Mouse (Mus musculus): ENCODE results near the gene Olfr857. TPM values are rescaled to one million over a fixed set of nuclear protein-coding genes. Genes with fewer than 3 reads are reported as not detected.
"Not testable (repeated sequence)": the region's sequence is repeated elsewhere in the genome, so short reads cannot be mapped to it uniquely, and the experiment has no call there.

Gene Olfr857
- polyA plus RNA-seq (2016; fragmentation: Nextera tagmentation; extraction: Ambion mirVana), result not detected in 2 replicates

DNA sequence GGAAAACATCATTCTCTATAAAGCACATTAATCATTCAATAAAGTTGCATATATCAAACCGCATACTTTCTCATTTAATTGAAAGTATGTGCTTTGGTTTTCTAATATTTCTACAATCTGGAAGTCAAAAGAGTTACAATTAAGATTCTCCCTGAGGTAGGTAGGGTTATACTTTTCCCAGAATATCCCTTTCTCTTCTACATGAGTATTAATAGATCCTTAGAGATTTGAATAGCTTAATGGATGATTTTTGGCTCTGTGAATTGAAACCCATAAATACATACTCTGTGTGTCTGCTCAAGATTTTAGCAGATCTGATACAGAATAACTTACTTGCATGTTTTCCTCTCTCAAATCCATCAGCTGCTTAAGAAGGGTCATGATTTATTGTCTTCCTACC is at the start of gene Olfr857:
TSS of gene Olfr857 (plus strand) at position 301 of the 400 bp plus-strand sequence.
- Histone ChIP-seq H3K36me3 (replicated peaks) (no peaks in the 10 kb centered on the region), H3K4me2 (no peak within 1 kb of the TSS), H3K9ac (no peak within 1 kb of the TSS), H3K27ac (no peak within 1 kb of the TSS), H3K27me3 (no peaks in the 10 kb centered on the region), H3K9me3 (0 out of 2 replicates have a peak, but pooled peaks cover 4% of the 10 kb centered on the region), H3K4me3 (replicated peaks) (no peak within 1 kb of the TSS), H3K4me1 (no peaks in the 10 kb centered on the region)
- WGBS, result 89% methylated on average over 1 of the region's 1 CpGs
- no peak for ATAC-seq (ENCODE audit: low FRiP score)

DNA sequence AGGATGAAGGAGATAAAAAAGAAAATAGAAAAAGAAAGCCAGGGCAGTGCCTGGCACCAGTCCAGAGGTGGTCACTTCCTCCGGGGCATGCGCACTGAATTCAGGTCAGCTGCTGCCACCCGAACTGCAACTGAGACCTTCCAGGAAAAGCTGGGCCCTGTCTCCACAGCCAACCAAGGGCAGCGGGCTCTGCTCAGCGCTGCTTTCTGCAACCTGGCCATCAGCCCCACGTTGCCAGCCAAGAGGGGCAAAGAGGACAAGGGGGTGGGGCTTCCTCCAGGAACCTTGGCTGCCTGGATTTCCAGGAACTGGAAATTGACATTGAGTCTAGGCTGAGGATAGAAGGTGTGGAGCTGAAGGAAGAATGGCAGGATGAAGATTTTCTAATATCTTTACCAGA is 19.0 kb upstream of the Olfr857 start:
- Histone ChIP-seq H3K27ac (no peak overlapping the region), H3K4me1 (no peaks in the 10 kb centered on the region), H3K36me3 (replicated peaks) (no peaks in the 10 kb centered on the region), H3K27me3 (no peaks in the 10 kb centered on the region), H3K4me2 (no peak overlapping the region), H3K9me3 (0 out of 2 replicates have a peak, but pooled peaks cover 6% of the 10 kb centered on the region), H3K4me3 (replicated peaks) (no peak overlapping the region), H3K9ac (no peak overlapping the region)
- 91% methylated on average over 6 of the region's 6 CpGs for whole genome bisulfite sequencing
- ATAC-seq (ENCODE audit: low FRiP score), result no peak

DNA sequence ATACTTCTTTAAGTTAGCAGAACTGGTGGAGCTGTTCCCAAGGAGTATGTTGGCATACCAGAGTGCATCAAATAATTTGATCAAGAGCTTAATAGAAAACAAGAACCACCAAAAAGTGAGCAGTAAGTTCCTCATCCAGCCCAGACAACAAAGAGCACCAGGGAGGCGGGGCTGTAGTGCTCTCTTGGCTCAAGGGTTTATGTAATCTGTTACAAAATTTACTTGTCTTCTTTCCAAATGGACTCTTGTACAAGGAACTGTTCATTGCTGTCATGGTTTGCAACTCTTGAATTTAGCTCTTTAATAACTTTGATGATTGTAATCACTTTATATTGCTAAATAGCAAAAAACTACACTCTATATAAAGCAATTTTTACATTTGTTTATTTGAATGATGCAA is 17.8 kb upstream of the Olfr857 start:
- Histone ChIP-seq H3K36me3 (replicated peaks) (no peaks in the 10 kb centered on the region), H3K9ac (no peak overlapping the region), H3K4me3 (replicated peaks) (no peak overlapping the region), H3K9me3 (0 out of 2 replicates have a peak, but pooled peaks cover 6% of the 10 kb centered on the region), H3K27me3 (no peaks in the 10 kb centered on the region), H3K27ac (no peak overlapping the region), H3K4me2 (no peak overlapping the region), H3K4me1 (no peaks in the 10 kb centered on the region)
- ATAC-seq (ENCODE audit: low FRiP score), result no peak
- 88% methylated on average over 1 of the region's 1 CpGs for WGBS

- Histone ChIP-seq H3K9me3 (0 out of 2 replicates have a peak, but pooled peaks cover 6% of the 10 kb centered on the region), H3K9ac (no peak overlapping the region), H3K4me2 (no peak overlapping the region), H3K27me3 (no peaks in the 10 kb centered on the region), H3K4me1 (no peaks in the 10 kb centered on the region), H3K36me3 (replicated peaks) (no peaks in the 10 kb centered on the region), H3K27ac (no peak overlapping the region), H3K4me3 (replicated peaks) (no peak overlapping the region)
- WGBS, result 83% methylated on average over 2 of the region's 2 CpGs
- ATAC-seq (ENCODE audit: low FRiP score), result no peak
Observed at GRCm38 (mm10) chr9:19692430-19692829, 16.8 kb upstream of the Olfr857 start.

DNA sequence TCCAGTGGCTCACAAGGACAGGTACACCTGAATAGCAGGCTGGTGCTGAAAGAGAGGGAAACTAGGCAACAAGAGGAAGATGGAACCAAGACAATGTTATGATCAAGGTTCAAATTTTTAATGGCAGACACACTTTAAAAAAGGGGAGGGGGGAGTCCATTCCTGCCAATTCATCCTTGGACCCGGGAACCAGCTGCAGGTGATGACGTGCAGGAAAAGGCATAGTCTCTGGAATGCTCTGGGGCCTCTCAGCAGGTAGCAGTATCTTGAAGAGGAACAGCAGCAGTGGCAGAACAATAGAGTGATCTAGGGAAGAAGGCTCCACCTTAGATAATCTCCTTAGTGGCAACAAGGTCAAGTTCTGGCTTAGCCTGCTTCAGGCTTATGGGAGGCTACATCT is 14.9 kb upstream of the Olfr857 start:
- not testable (repeated sequence) for H3K9ac ChIP-seq; H3K36me3 ChIP-seq (replicated peaks); H3K27me3 ChIP-seq; H3K4me2 ChIP-seq; H3K4me3 ChIP-seq (replicated peaks); H3K27ac ChIP-seq; ATAC-seq (ENCODE audit: low FRiP score); H3K4me1 ChIP-seq; H3K9me3 ChIP-seq
- 49% methylated on average over 2 of the region's 2 CpGs for WGBS

DNA sequence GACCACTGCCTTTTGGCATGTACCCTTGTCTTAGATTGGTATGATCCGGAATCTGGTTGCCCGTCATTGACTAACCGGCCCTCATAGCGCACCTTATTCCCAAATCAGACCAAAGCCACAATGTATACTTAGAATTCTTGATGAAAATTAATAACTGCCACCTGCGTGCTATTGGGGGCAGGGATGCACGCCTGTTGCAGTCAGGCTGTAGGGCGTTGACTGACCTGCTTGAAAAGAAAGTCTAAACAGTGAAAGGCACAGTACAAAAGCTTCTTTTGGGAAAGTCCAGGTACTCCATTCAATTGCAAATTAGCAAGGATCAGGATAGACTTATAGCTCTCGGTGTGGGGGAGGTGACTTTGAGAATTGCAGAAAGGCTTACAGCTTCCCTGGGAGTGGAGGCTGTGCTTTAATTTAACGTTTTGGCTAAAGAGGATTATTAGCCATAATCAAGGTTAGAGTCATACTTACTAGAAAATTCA is 14.3 kb upstream of the Olfr857 start:
- not testable (repeated sequence) for H3K27me3 ChIP-seq; H3K36me3 ChIP-seq (replicated peaks); H3K4me3 ChIP-seq (replicated peaks); H3K4me1 ChIP-seq; H3K9me3 ChIP-seq; H3K9ac ChIP-seq; H3K4me2 ChIP-seq; ATAC-seq (ENCODE audit: low FRiP score); H3K27ac ChIP-seq
- WGBS, result 55% methylated on average over 9 of the region's 9 CpGs

DNA sequence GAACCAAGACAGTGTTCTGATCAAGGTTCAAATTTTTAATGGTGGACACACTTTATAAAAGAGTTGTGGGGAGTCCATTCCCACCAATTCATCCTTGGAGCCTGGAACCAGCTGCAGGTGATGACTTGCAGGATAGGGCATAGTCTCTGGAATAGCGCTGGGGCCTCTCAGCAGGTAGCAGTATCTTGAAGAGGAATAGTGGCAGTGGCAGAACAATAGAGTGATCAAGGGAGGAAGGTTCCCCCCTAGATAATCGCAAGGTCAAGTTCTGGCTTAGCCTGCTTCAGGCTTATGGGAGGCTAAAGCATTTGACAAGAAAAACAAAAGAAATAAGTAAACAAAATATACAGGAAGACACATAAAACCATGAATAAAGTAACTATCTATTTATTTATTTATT is 4.7 kb upstream of the Olfr857 start:
- ATAC-seq (ENCODE audit: low FRiP score); H3K4me3 ChIP-seq (replicated peaks); H3K36me3 ChIP-seq (replicated peaks); H3K9me3 ChIP-seq; H3K27me3 ChIP-seq; H3K4me2 ChIP-seq; H3K9ac ChIP-seq; H3K27ac ChIP-seq; H3K4me1 ChIP-seq: not testable (repeated sequence)
- 61% methylated on average over 2 of the region's 2 CpGs for WGBS

Other genes with a start within 250 kb of the Olfr857 start
- not detected in 2 replicates for gene Olfr850, start 231.2 kb upstream of the Olfr857 start, polyA plus RNA-seq (2016; fragmentation: Nextera tagmentation; extraction: Ambion mirVana)
- gene Olfr851, start 216.1 kb upstream of the Olfr857 start, polyA plus RNA-seq (2016; fragmentation: Nextera tagmentation; extraction: Ambion mirVana), result not detected in 2 replicates
- gene Olfr853, start 168.4 kb upstream of the Olfr857 start, polyA plus RNA-seq (2016; fragmentation: Nextera tagmentation; extraction: Ambion mirVana), result not detected in 2 replicates
- not detected in 2 replicates for gene Olfr854, start 142.1 kb upstream of the Olfr857 start, polyA plus RNA-seq (2016; fragmentation: Nextera tagmentation; extraction: Ambion mirVana)
- not detected in 2 replicates for gene Olfr855, start 126.8 kb upstream of the Olfr857 start, polyA plus RNA-seq (2016; fragmentation: Nextera tagmentation; extraction: Ambion mirVana)
- gene Zfp317, start 87.3 kb upstream of the Olfr857 start, polyA plus RNA-seq (2016; fragmentation: Nextera tagmentation; extraction: Ambion mirVana), result 47.1 and 49.6 TPM in 2 replicates
- not detected in 2 replicates for gene Olfr58, start 70.8 kb downstream of the Olfr857 start, polyA plus RNA-seq (2016; fragmentation: Nextera tagmentation; extraction: Ambion mirVana)
- gene Olfr859, start 95.5 kb downstream of the Olfr857 start, polyA plus RNA-seq (2016; fragmentation: Nextera tagmentation; extraction: Ambion mirVana), result not detected in 2 replicates
- not detected in 2 replicates for gene Olfr860, start 140.3 kb downstream of the Olfr857 start, polyA plus RNA-seq (2016; fragmentation: Nextera tagmentation; extraction: Ambion mirVana)
- gene Olfr862, start 178.6 kb downstream of the Olfr857 start, polyA plus RNA-seq (2016; fragmentation: Nextera tagmentation; extraction: Ambion mirVana), result not detected in 2 replicates
- gene Olfr77, start 207.4 kb downstream of the Olfr857 start, polyA plus RNA-seq (2016; fragmentation: Nextera tagmentation; extraction: Ambion mirVana), result 0.23 and 0.27 TPM in 2 replicates

Data from forebrain, embryonic 12.5 days (tissue).